ENCODE assay signal across 11 mouse cellular contexts in genomic region chr8:127378994-127379858, GRCm38 (mm10).
DNase-seq lines count a peak whose midpoint lies in the region; ATAC-seq lines count a peak whose summit lies in the region.
"Had no signal": no experiment of that assay in that cellular context is flagged by ENCODE, and none has a peak within 500 bp of the region (broad histone marks: within the 10 kb centered on the region; RNA-seq: fewer than 3 reads in every experiment).

No protein-coding gene starts in this region.

- 0 out of 2 replicates have a peak overlapping the region, but pooled peaks have one; percentile 19 for H3K9ac ChIP-seq in forebrain, embryonic 13.5 days
- H3K9ac ChIP-seq in forebrain, embryonic 12.5 days, result no peak overlapping the region
- no peak overlapping the region for H3K9ac ChIP-seq in hindbrain, embryonic 15.5 days
- H3K9ac ChIP-seq in midbrain, embryonic 13.5 days (replicated peaks), result 0 out of 2 replicates have a peak overlapping the region, but pooled peaks have one; percentile 12
- H3K9ac ChIP-seq: embryonic facial prominence, embryonic 12.5 days had no signal

- no peaks in the 10 kb centered on the region for H3K9me3 ChIP-seq in forebrain, embryonic 13.5 days (replicated peaks)
- no peaks in the 10 kb centered on the region for H3K9me3 ChIP-seq in forebrain, embryonic 12.5 days
- H3K9me3 ChIP-seq in hindbrain, embryonic 15.5 days, result no peaks in the 10 kb centered on the region
- no peaks in the 10 kb centered on the region for H3K9me3 ChIP-seq in midbrain, embryonic 13.5 days
- H3K9me3 ChIP-seq: embryonic facial prominence, embryonic 12.5 days had no signal

- WGBS in forebrain, embryonic 13.5 days, result 51% methylated on average over 11 of the region's 11 CpGs
- WGBS in forebrain, embryonic 12.5 days, result 63% methylated on average over 11 of the region's 11 CpGs
- 46% methylated on average over 11 of the region's 11 CpGs for WGBS in hindbrain, embryonic 15.5 days
- 32% methylated on average over 11 of the region's 11 CpGs for WGBS in midbrain, embryonic 13.5 days

- peak; percentile 95 for ATAC-seq in forebrain, embryonic 13.5 days
- no peak for ATAC-seq in forebrain, embryonic 12.5 days (ENCODE audit: low FRiP score)
- ATAC-seq in hindbrain, embryonic 15.5 days (ENCODE audit: low FRiP score, low read depth), result peak; percentile 56; the same call in 1 of the 2 replicates
- ATAC-seq in midbrain, embryonic 13.5 days, result peak; percentile 88

- DNase-seq in brain, adult 2 months (ENCODE audit: low read depth, low spot score), result peak; percentile 55
- DNase-seq in retina, embryonic 14.5 days (ENCODE audit: low spot score), result no peak
- DNase-seq in yolk sac, embryonic 10.5 days (ENCODE audit: low spot score), result no peak
- DNase-seq in kidney, postnatal 14 days, result no peak
- DNase-seq: heart, postnatal 4 days had no signal

- H3K36me3 ChIP-seq in forebrain, embryonic 13.5 days (ENCODE audit: poor library complexity, severe bottlenecking), result peaks cover 11% of the 10 kb centered on the region
- peaks cover 17% of the 10 kb centered on the region for H3K36me3 ChIP-seq in forebrain, embryonic 12.5 days (replicated peaks)
- H3K36me3 ChIP-seq in hindbrain, embryonic 15.5 days, result peaks cover 8% of the 10 kb centered on the region; the same call in 1 of the 2 replicates
- H3K36me3 ChIP-seq in midbrain, embryonic 13.5 days, result peaks cover 11% of the 10 kb centered on the region

- peak overlapping the region; percentile 62 for H3K27ac ChIP-seq in forebrain, embryonic 13.5 days
- H3K27ac ChIP-seq in forebrain, embryonic 12.5 days, result no peak overlapping the region
- H3K27ac ChIP-seq in hindbrain, embryonic 15.5 days (replicated peaks), result no peak overlapping the region; the same call in 1 of the 2 replicates
- H3K27ac ChIP-seq in midbrain, embryonic 13.5 days, result peak overlapping the region; percentile 66
- H3K27ac ChIP-seq: embryonic facial prominence, embryonic 12.5 days; left cerebral cortex, adult 2 months had no signal

- no peaks in the 10 kb centered on the region for H3K27me3 ChIP-seq in forebrain, embryonic 13.5 days
- H3K27me3 ChIP-seq in forebrain, embryonic 12.5 days, result no peaks in the 10 kb centered on the region
- no peaks in the 10 kb centered on the region for H3K27me3 ChIP-seq in hindbrain, embryonic 15.5 days
- no peaks in the 10 kb centered on the region for H3K27me3 ChIP-seq in midbrain, embryonic 13.5 days
- H3K27me3 ChIP-seq: embryonic facial prominence, embryonic 12.5 days had no signal

- no peak overlapping the region for H3K4me2 ChIP-seq in forebrain, embryonic 13.5 days
- H3K4me2 ChIP-seq in forebrain, embryonic 12.5 days, result no peak overlapping the region
- no peak overlapping the region for H3K4me2 ChIP-seq in hindbrain, embryonic 15.5 days
- H3K4me2 ChIP-seq in midbrain, embryonic 13.5 days (replicated peaks), result no peak overlapping the region
- H3K4me2 ChIP-seq: embryonic facial prominence, embryonic 12.5 days had no signal

- H3K4me3 ChIP-seq in forebrain, embryonic 13.5 days, result no peak overlapping the region
- H3K4me3 ChIP-seq in forebrain, embryonic 12.5 days (replicated peaks), result no peak overlapping the region
- no peak overlapping the region for H3K4me3 ChIP-seq in hindbrain, embryonic 15.5 days
- no peak overlapping the region for H3K4me3 ChIP-seq in midbrain, embryonic 13.5 days (replicated peaks)
- H3K4me3 ChIP-seq: embryonic facial prominence, embryonic 12.5 days; left cerebral cortex, adult 2 months had no signal

- peaks cover 4% of the 10 kb centered on the region; the same call in 1 of the 2 replicates for H3K4me1 ChIP-seq in forebrain, embryonic 13.5 days
- H3K4me1 ChIP-seq in forebrain, embryonic 12.5 days, result peaks cover 7% of the 10 kb centered on the region; the same call in 1 of the 2 replicates
- peaks cover 8% of the 10 kb centered on the region for H3K4me1 ChIP-seq in hindbrain, embryonic 15.5 days (replicated peaks)
- H3K4me1 ChIP-seq in midbrain, embryonic 13.5 days (replicated peaks), result peaks cover 9% of the 10 kb centered on the region
- H3K4me1 ChIP-seq: embryonic facial prominence, embryonic 12.5 days had no signal

Comparison
In these comparisons a context has a peak if more than half of its experiments do, and no peak if none do; other contexts are left out.
1. H3K27ac ChIP-seq: peak in forebrain, embryonic 13.5 days (single experiment) and midbrain, embryonic 13.5 days (single experiment); none in forebrain, embryonic 12.5 days (single experiment) and hindbrain, embryonic 15.5 days (single experiment).
2. H3K9ac ChIP-seq: peak in forebrain, embryonic 13.5 days (single experiment) and midbrain, embryonic 13.5 days (single experiment); none in forebrain, embryonic 12.5 days (single experiment) and hindbrain, embryonic 15.5 days (single experiment).